Mouse (Mus musculus) bone marrow, adult 2 months (tissue): ENCODE data around the gene Cd163l1.

Experiments
- CTCF ChIP-seq: fragments of 200-500 bp; IDR thresholded peaks from 2 replicates; pipeline ENCODE4 v1.5.1; 2011; ENCODE audit warnings: low read length, control low read depth; ENCODE audit not compliant: control insufficient read depth, insufficient read depth
- POLR2A ChIP-seq: fragments of 200-500 bp; IDR thresholded peaks from 2 replicates; pipeline ENCODE4 v1.6.1; 2011; ENCODE audit warnings: low read depth, mild to moderate bottlenecking, control low read depth, low read length, borderline replicate concordance; ENCODE audit not compliant: control insufficient read depth

DNA sequence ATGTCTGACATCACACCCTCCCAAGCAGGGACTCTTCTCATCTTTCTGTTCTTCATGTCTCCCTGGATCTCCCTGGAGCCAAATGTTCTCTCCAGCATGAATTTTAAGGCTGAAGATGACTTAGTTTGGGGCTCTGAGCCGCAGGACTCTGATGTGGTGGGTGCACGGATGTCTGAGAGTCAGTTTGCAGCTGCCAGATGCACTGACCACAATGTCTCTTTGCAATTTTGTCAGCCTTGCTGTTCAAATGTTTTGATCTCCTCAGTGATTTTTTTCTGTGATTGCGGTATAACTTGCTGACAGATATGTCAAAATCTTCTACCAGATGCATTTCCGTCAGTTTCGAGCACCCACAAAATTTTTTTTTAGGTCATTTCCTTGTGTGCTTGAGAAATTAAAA is 4.2 kb upstream of the Cd163l1 start:
- no peak for TF ChIP-seq CTCF
- TF ChIP-seq POLR2A: no peak
